Mouse (Mus musculus) layer of hippocampus, adult 2 months (tissue): ENCODE results near the gene Pole4. TPM values are rescaled to one million over a fixed set of nuclear protein-coding genes. Genes with fewer than 3 reads are reported as not detected.
"Not testable (repeated sequence)": the region's sequence is repeated elsewhere in the genome, so short reads cannot be mapped to it uniquely, and the experiment has no call there.

ENCODE experiments used
- DNase-seq, 2 experiments: peaks; one replicate each; pipeline ENCODE4 v3.0.0; 2022; ENCODE audit warnings: low spot score in 2 of 2
- H3K27ac ChIP-seq: fragments of 200-600 bp; 2 replicates; pipeline ENCODE4 v1.8.1; 2022
- H3K4me3 ChIP-seq: fragments of 200-600 bp; 2 replicates; pipeline ENCODE4 v1.8.1; 2022; ENCODE audit warnings: mild to moderate bottlenecking
- CTCF ChIP-seq: fragments of 200-600 bp; conservative IDR thresholded peaks from 2 replicates; pipeline ENCODE4 v1.8.1; 2022; ENCODE audit warnings: antibody characterized with exemption, mild to moderate bottlenecking, moderate library complexity
- total RNA-seq, 2 experiments: library from RNA; stranded (reverse); gene quantifications; 2 replicates each; pipeline ENCODE4 v1.2.3; 2021

Pole4 gene
- total RNA-seq, 2 experiments from 2014 or later = 36.4 to 36.7 TPM

DNA sequence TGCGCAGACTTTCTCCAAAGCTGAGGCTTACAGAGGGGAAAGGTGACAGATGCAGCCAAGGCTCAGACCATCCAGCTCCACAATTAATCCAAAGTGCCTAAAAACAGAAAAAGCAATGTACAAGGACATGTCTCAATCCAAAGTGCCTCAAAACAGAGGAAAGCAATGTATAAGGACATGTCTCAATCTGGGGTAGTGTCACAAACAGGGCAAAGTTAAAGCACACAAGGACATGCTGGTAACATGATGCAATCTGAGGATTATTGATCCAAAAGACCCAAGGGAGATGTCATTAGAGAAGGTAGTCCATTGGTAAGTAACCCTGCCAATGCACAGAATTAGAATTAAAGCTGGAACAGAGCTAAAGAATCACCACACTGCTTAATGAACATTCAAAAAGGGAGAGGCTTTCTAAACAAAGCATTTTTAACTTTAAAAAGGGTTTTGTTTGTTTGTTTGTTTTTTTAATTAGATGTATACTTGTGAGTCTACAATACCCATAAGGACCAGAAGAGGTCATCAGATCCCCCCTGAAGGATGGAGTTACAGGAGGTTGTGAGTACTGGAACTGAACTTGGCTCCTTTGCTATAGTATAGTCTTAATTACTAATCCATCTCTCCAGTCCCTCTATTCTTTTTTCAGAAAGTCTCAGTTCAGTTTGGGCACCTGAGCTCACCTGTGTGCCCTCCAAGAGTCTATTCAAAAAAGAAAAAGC, 57.1 kb downstream of the Pole4 start:
- H3K27ac ChIP-seq = 0 out of 2 replicates have a peak overlapping the region, but pooled peaks have one; percentile 32
- no peak overlapping the region for H3K4me3 ChIP-seq
- TF ChIP-seq CTCF = peak; percentile 60
- DNase-seq = no peak

DNA sequence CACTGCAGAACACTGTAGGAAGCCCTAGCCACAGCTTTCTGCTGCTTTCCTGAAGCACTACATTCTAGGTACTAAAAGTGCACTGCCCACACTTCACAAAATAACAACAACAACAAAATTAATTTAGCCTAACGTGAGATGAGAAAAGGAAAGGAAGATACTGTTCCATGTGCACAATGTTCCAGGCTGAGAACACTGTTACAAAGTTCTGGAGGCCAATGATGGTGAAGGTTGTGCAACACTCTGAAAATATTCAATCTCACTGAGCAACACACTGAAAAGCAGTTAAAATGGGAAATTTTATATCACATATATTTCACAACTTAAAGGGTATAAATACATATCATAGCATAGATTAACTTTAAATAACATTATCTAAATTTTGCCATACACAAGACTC, 58.2 kb downstream of the Pole4 start:
- no peak overlapping the region for H3K27ac ChIP-seq
- no peak overlapping the region for H3K4me3 ChIP-seq
- DNase-seq = no peak
- TF ChIP-seq CTCF = no peak

DNA sequence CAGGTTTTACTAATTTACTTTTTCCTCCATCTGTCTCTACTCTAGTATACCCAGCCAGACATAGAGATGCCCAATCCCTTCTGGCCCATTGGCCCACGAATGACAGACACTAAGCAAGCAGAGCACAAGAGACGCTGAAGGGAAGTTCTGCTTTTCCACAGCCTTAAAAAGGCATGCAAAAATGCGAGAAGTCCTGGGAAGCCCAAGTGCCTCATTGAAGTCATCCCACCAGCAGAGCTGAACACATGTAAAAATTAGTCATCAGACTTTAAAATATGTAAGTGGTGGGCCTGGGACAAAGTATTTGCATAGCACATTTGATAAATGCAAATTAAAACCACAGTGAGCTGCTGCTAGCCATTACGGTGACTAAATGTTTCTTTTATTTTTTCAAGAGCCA, 65.1 kb downstream of the Pole4 start:
- H3K4me3 ChIP-seq = no peak overlapping the region
- H3K27ac ChIP-seq = no peak overlapping the region
- no peak for TF ChIP-seq CTCF
- peak; percentile 13 to 69 for DNase-seq

DNA sequence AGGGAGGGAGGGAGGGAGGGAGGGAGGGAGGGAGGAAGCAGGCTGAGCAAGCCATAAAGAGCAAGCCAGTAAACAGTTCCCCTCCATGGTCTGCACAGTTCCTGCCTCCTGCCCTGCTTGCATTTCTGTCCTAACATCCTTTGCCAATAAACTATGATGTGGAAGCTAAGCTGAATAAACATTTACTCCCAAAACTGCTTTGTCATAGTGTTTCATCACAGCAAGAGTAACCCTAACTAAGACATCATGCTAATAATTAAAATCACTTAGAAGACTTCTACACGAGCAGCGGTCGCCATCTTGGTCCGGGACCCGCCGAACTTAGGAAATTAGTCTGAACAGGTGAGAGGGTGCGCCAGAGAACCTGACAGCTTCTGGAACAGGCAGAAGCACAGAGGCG, 79.8 kb downstream of the Pole4 start:
- not testable (repeated sequence) for H3K4me3 ChIP-seq, DNase-seq, H3K27ac ChIP-seq

DNA sequence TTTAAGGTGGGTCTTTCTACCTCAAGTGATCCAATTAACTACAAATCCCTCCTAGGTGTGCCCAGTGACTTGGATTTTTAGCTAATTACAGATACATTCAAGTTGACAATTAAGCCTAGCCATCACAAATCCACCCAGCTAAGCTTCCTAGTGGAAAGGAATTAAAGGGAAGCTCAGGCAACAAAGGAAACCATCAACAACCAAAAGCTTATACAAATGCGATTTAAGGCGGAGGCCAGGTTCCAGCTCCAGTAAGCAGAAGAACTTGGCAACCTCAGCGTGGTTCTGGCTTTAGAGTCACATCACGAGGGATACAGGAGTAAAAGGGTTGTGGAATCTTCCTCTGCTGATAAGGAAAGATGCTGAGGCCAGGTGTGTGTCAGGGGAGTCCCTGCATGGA, 92.0 kb downstream of the Pole4 start:
- no peak overlapping the region for H3K27ac ChIP-seq
- TF ChIP-seq CTCF = no peak
- no peak overlapping the region for H3K4me3 ChIP-seq
- no peak for DNase-seq

DNA sequence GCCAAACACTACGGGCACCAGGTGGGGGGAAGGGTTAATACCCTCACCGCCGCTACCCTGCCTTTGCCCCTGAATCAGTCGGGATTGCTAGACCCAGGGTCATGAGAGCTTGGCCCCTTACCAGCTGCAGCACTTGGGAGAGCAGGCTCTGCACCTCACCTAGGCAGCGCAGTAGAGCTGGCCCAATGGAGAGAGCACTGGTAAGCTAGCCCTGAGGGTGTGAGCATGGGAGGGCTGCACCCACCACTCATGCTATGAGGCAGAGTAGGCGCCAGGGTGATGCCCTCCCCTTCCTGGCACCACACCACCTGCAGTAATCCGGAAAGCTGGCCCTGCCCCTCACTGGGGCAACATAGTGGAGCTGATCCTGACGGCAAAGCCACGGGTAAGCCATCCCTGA, 94.1 kb downstream of the Pole4 start:
- DNase-seq = no peak
- no peak for TF ChIP-seq CTCF
- Histone ChIP-seq H3K4me3 (no peak overlapping the region), H3K27ac (no peak overlapping the region)

DNA sequence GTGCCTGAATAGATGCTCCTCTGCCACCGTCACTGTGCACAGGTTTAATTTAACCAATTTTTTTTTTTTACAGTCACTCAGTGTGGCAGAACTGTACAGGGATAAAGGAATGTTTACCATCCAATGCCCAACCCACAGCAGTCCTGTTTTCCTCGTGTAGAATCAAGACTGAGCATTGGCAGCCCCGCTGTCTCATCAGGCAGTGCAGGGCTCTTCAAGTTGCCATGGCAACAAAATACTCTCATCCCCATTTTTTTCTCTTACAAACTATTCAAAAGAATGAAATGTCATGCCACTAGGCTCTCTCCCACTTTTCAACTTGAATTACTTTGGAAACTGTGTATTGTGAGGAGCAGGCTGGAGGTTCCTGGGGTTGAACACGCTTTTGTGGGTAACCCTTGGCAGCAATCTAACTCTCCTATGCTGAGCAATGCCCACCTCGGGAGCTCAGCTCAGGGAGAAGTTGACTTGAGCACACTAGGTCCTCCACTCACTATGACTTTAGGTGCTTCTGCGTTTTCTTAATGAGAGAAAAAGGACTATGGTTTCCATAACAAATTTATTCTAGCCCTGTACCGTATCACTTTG, 95.7 kb downstream of the Pole4 start:
- Histone ChIP-seq H3K27ac (no peak overlapping the region), H3K4me3 (no peak overlapping the region)
- DNase-seq = peak in 1 of 2 experiments; percentile 37
- no peak for TF ChIP-seq CTCF

DNA sequence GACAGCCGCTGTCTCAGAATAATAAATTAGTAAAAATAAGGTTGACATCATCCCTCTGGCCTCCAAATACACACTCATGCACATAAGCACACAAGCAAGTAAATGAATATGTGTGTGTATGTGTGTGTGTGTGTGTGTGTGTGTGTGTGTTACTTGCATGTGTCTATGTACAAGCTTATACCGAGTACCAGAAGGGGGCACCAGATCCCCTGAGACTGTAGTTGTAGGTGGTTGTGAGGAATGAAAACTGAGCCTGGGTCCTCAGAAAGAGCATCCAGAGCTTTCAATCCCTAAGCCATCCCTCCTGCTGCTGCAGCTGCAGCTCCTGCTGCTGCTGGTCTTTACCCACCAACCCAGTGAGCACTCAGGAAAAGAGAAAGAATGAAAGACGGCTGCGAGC, 96.4 kb downstream of the Pole4 start:
- DNase-seq = no peak
- TF ChIP-seq CTCF = 0 out of 2 replicates have a peak, but pooled peaks have one; percentile 12
- no peak overlapping the region for H3K4me3 ChIP-seq
- no peak overlapping the region for H3K27ac ChIP-seq

DNA sequence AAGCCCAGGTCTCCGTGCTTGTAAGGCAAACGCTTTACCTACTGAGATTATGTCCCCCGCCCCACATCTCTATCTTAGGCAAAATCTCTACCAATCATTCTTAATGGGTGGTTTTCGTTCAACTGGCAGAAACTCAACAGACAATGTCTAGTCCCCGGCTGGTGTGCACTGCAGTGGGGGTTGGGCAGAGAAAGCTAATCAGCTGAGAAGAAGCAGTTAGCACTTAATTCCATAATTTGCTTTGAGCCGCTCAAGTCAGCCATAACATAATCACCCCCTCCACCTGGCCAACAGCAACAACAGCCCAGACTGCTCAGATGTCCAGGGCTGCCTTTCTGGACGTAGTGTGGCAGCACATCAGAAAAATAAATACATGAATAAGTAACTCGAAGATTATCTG, 100.4 kb downstream of the Pole4 start:
- H3K27ac ChIP-seq = no peak overlapping the region
- no peak for TF ChIP-seq CTCF
- DNase-seq = no peak
- no peak overlapping the region for H3K4me3 ChIP-seq

DNA sequence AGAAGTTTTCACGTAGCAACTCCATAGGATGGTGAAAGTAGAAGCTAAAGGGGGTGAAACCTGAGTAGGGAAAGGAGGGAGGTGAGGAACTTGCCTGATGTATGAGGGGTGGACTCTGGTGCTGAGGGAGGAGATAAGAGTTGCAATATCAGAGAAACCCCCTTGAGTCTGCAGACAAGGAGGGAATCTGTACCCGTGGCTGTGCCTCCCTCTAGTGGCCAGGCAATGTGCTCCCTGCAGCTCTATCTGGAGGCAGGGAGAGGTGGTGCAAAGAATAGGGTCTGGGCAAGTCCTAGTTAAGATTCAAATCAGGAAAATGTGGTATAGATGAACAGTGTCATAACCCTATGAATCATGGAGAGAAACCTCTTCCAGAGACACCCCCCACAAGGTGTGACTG, 101.5 kb downstream of the Pole4 start:
- Histone ChIP-seq H3K27ac (no peak overlapping the region), H3K4me3 (no peak overlapping the region)
- DNase-seq = peak; percentile 59 to 74
- TF ChIP-seq CTCF = peak; percentile 91

DNA sequence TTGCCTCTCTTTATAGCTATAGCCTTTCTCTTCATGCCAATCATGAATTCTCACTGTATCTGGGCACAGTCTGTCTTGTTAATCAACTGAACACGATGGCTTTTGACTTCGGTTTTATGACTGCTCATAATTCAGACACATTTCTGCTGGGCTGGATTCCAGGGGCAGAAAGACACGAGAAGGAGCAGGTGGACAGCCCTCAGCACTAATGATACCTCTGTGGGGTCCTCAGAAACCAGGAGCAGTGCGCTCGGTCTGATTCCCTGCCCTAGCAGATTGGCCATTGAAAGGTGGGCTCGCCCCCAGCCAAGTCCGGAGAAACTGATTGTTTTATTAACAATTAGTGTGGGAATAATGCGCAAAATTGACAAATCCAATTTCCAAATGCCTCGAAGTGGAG, 101.9 kb downstream of the Pole4 start:
- no peak for DNase-seq
- H3K4me3 ChIP-seq = no peak overlapping the region
- H3K27ac ChIP-seq = no peak overlapping the region
- TF ChIP-seq CTCF = no peak

DNA sequence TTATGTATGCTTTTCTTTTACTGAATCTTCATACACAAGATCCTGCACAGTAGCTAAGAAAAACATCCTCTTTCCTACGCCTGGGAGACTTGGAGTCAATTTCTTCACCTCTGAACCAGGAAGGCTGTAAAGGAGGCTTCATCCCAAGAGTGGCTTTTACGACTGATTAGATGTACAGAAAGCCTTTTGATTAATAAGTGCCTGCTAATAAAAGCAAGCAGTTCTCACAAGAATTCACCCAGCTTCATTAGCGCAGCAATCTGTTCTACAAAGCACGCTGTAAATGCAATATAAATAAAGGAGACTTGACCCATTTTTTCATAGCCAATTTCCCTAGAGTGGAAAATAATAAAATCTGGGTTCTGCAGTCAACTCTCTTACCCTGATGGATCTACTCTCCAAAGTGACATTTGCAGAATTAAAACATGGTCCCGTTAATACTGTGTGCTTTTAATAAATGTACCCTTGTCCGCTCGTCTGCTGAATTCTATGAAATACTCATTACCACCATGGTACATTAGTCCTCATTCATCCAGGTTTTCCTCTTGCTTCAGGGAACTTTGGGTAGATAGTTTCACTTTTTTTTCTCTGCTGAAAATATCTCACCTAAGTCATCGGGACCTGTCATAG, 109.6 kb downstream of the Pole4 start:
- no peak overlapping the region for H3K27ac ChIP-seq
- no peak for TF ChIP-seq CTCF
- H3K4me3 ChIP-seq = no peak overlapping the region
- no peak for DNase-seq

DNA sequence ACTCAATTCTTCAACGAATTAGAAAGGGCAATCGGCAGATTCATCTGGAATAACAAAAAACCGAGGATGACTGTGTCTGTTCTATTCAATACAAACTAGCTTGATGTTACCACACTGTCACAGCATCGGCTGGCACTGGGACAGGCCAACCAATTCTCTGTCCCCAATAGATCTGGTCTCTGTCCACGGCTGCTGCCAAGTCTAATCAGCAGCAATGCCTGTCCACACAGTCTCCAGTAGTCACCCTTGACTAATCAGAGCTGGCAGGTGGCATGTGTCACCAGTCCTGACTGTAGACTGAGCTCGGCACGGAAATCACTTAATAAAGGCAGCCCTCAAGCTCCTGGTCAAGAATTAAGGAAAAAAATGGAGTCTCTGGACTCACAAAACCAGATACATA, 115.8 kb downstream of the Pole4 start:
- H3K4me3 ChIP-seq = no peak overlapping the region
- DNase-seq = no peak
- H3K27ac ChIP-seq = no peak overlapping the region
- no peak for TF ChIP-seq CTCF

DNA sequence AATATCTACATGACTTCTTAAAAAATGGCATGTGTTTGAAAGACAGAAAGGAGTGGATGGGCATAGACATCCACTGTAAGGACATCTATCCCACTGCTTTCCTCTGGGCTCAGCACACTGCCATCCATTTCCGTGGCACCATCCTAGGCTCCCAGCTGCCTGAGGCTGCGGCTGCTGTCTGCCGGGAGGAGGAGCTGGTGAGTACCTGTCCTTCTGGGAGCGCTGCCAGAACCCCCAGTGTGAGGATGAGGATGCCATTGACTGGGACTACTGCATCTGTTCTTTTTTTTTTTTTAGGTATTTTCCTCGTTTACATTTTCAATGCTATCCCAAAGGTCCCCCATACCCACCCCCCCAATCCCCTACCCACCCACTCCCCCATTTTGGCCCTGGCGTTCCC, 119.8 kb downstream of the Pole4 start:
- no peak for DNase-seq
- TF ChIP-seq CTCF = no peak

More for the DNA sequence above, 119.8 kb downstream of the Pole4 start:
- no peak overlapping the region for H3K4me3 ChIP-seq
- H3K27ac ChIP-seq = no peak overlapping the region
